Mouse (Mus musculus) liver, adult (tissue): Measurements from ENCODE around the gene Lefty1.

Source experiments
- GATA4 ChIP-seq: IDR thresholded peaks from 2 replicates; pipeline ENCODE4 v1.6.1; 2014; ENCODE audit warnings: mild to moderate bottlenecking, low read length; ENCODE audit not compliant: insufficient replicate concordance

The Lefty1 gene

GRCm38 (mm10) chr1:180934467-180935419 is at the start of gene Lefty1:
Lefty1 (plus strand) TSS chr1:180935022.
- TF ChIP-seq GATA4 = no peak

DNA sequence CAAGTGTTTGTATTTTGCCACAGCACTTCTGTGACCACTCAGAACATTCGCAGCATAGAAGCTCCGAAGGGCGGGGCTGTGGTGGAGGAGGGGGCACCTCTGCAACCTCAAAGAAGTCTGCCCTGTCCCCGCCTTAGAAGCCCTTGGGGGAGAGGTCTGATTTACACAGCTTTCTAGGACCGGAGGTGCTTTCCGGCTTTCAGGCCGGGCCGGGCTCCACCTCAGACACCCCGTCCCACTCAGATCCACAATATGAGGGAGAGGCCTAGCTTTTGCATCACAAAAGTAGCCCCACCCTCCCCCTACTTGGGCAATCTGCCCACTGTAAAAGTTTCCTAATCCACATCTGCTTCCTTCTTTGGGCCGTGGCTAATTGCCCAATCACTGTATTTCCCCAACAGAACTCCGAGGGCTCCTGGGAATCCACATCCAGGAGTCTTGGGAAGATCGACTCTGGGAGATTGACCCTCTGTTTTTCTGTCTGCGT is 46.2 kb upstream of the Lefty1 start:
- TF ChIP-seq GATA4 = no peak

DNA sequence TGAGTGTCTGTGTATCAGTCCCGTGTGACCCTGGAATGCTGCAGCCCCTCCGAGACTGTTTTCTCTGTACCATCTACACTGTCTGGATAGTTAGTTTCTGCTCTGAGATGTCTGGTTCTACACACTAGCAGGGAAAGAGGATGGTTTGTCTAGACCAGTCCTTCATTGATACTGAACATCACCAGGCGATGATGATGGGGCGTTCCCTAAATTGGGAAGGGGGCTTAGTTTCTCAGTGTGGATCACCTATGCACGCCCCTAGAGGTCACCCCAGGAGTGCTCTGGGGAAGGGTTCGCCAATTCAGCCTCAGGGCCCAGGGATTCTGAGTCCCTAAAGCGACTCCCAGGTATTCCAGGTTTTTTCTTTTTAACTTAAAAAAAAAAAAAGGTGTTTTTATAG is 45.6 kb upstream of the Lefty1 start:
- TF ChIP-seq GATA4 = no peak

GRCm38 (mm10) chr1:180889841-180890240 is 45.0 kb upstream of the Lefty1 start:
- no peak for TF ChIP-seq GATA4

- TF ChIP-seq GATA4 = no peak
These were observed 42.0 kb upstream of the Lefty1 start, which contains the start of gene Lefty2 for GRCm38 (mm10) chr1:180892808-180893207. Lefty2 (plus strand) TSS chr1:180893108.

- TF ChIP-seq GATA4 = no peak
These were observed 33.7 kb upstream of the Lefty1 start for GRCm38 (mm10) chr1:180901107-180901506.

DNA sequence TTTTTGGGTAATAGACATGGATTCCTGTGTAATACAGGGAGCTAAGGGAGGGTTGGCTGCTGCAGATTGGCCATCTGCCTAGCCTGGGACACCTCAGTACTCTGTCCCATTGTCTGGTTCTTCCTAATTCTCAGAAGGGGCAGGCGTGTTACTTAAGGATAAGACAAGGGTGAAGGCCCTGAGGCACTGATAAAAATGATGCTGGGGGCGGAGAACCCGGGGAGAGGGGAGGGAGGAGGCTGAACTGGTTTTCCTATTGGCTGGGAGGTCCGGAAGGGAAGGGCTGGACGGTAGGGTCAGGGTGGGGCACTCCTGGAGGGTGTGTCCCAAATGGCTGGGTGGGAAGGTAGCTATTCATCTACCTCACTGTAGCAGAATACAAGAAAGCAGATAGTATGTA is 31.9 kb upstream of the Lefty1 start:
- TF ChIP-seq GATA4 = no peak

- no peak for TF ChIP-seq GATA4
These were observed 31.2 kb upstream of the Lefty1 start for GRCm38 (mm10) chr1:180903666-180904038.

GRCm38 (mm10) chr1:180904039-180904814 is 30.6 kb upstream of the Lefty1 start, which contains the start of gene Pycr2:
Pycr2 (plus strand) TSS chr1:180904293.
- TF ChIP-seq GATA4 = no peak; the same call in 1 of the 2 replicates

GRCm38 (mm10) chr1:180904815-180905080 is 30.1 kb upstream of the Lefty1 start:
- TF ChIP-seq GATA4 = no peak

DNA sequence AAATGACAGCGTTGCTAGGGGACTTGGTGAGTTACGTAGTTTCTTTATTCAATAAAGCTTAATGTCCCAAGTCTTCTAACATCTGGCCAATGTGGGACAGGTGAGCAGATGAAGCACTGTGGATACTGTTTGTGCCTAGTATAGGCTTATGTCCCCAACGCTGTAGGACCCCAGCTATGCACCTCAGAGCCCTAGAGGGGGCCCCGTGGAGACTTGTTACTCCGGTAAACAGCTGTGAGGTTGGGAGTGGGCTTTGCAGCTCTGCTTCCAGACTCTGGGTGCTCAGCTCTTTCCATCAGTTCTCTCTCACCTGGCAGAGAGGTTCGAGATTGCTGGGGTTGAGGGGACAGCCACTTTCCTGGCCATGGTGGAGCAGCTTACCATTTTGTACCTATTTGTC is 29.5 kb upstream of the Lefty1 start:
- TF ChIP-seq GATA4 = no peak

GRCm38 (mm10) chr1:180905876-180906275 is 28.9 kb upstream of the Lefty1 start:
- TF ChIP-seq GATA4 = no peak

GRCm38 (mm10) chr1:180906461-180907147 is 28.2 kb upstream of the Lefty1 start:
- no peak for TF ChIP-seq GATA4

GRCm38 (mm10) chr1:180911138-180911537 is 23.7 kb upstream of the Lefty1 start:
- no peak for TF ChIP-seq GATA4

GRCm38 (mm10) chr1:180911653-180912287 is 23.1 kb upstream of the Lefty1 start:
- TF ChIP-seq GATA4 = no peak
